In the genomic region with DNA sequence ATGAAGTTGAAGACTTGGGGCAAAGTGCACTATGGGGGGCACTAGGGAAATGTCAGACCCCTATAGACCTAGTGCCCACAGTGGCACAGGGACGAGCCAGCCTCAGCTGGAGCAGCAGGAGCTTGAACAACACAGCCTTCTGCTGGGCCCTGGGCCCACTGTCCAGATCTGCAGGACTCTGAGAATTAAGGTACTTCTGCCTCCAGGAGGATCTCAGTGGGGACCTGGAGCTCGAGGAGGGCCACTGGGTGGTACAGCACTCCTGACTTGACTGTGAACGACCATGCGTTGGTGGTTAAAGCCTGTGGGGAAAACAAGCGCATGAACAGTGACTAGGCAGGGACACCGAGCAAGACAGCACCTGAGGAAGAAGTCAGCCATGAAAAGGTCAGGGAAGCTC, we compare ENCODE assay signal across 12 mouse cellular contexts. TPM values are rescaled to one million over a fixed set of nuclear protein-coding genes. Genes with fewer than 3 reads are reported as not detected.
DNase-seq lines count a peak whose midpoint lies in the region; ATAC-seq and TF ChIP-seq lines count a peak whose summit lies in the region.
"Had no signal": no experiment of that assay in that cellular context is flagged by ENCODE, and none has a peak within 500 bp of the region (broad histone marks: within the 10 kb centered on the region; RNA-seq: fewer than 3 reads in every experiment).

No protein-coding gene starts in this region.

- no peaks in the 10 kb centered on the region for H3K9me3 ChIP-seq in heart, embryonic 12.5 days (replicated peaks)
- no peaks in the 10 kb centered on the region for H3K9me3 ChIP-seq in lung, embryonic 14.5 days (ENCODE audit: low read depth, low read length)
- no peaks in the 10 kb centered on the region for H3K9me3 ChIP-seq in hindbrain, embryonic 16.5 days (ENCODE audit: control insufficient read depth, low read length)
- H3K9me3 ChIP-seq in liver, postnatal 0 days (ENCODE audit: low read length): no peaks in the 10 kb centered on the region

- intact Hi-C loops in heart, postnatal 10 days (cut with DNase I): no loop called here

- no peak for TF ChIP-seq EP300 in liver, postnatal 0 days (IDR thresholded peaks at IDR 0.05; ENCODE audit: low read depth)

- no peak for DNase-seq in heart, postnatal 10 days
- DNase-seq in lung, embryonic 14.5 days: no peak
- DNase-seq in lung, postnatal 14 days: no peak
- DNase-seq in liver, postnatal 0 days: no peak
- no peak for DNase-seq in urinary bladder, postnatal 10 days (ENCODE audit: low spot score)
- no peak for DNase-seq in gastrocnemius, postnatal 10 days
- DNase-seq: gastrocnemius, postnatal 36 days; spleen, adult 18-20 months; thymus, postnatal 4 days had no signal

- H3K36me3 ChIP-seq in heart, embryonic 12.5 days: peaks cover 92% of the 10 kb centered on the region
- peaks cover 94% of the 10 kb centered on the region for H3K36me3 ChIP-seq in lung, embryonic 14.5 days (ENCODE audit: insufficient read depth)
- peaks cover 54% of the 10 kb centered on the region for H3K36me3 ChIP-seq in hindbrain, embryonic 16.5 days (ENCODE audit: control insufficient read depth, insufficient read depth, low read length)
- peaks cover 41% of the 10 kb centered on the region for H3K36me3 ChIP-seq in liver, postnatal 0 days (replicated peaks; ENCODE audit: insufficient read depth, low read length)

- peaks cover 22% of the 10 kb centered on the region for H3K4me1 ChIP-seq in heart, embryonic 12.5 days (replicated peaks)
- H3K4me1 ChIP-seq in lung, embryonic 14.5 days (ENCODE audit: insufficient read depth): no peaks in the 10 kb centered on the region
- no peaks in the 10 kb centered on the region; the same call in 1 of the 2 replicates for H3K4me1 ChIP-seq in hindbrain, embryonic 16.5 days (ENCODE audit: control insufficient read depth, insufficient read depth, low read depth, low read length)
- H3K4me1 ChIP-seq in liver, postnatal 0 days (ENCODE audit: insufficient read depth): peaks cover 4% of the 10 kb centered on the region; the same call in 1 of the 2 replicates

- H3K9ac ChIP-seq in heart, embryonic 12.5 days: no peak overlapping the region
- no peak overlapping the region for H3K9ac ChIP-seq in lung, embryonic 14.5 days
- no peak overlapping the region; the same call in 1 of the 2 replicates for H3K9ac ChIP-seq in hindbrain, embryonic 16.5 days (ENCODE audit: low read depth, low read length)
- H3K9ac ChIP-seq in liver, postnatal 0 days (replicated peaks): no peak overlapping the region

- no peak for TF ChIP-seq CTCF in lung, embryonic 14.5 days (IDR thresholded peaks at IDR 0.05; ENCODE audit: low read depth)
- no peak for TF ChIP-seq CTCF in liver, postnatal 0 days (IDR thresholded peaks at IDR 0.05; ENCODE audit: low read depth)

- no peak overlapping the region for H3K4me2 ChIP-seq in heart, embryonic 12.5 days
- no peak overlapping the region for H3K4me2 ChIP-seq in lung, embryonic 14.5 days
- no peak overlapping the region for H3K4me2 ChIP-seq in hindbrain, embryonic 16.5 days (ENCODE audit: low read length)
- no peak overlapping the region for H3K4me2 ChIP-seq in liver, postnatal 0 days (ENCODE audit: low read depth, low read length)

- peak overlapping the region; percentile 71 for H3K27ac ChIP-seq in heart, embryonic 12.5 days (ENCODE audit: poor library complexity, severe bottlenecking)
- peak overlapping the region; percentile 71; the same call in 1 of the 2 replicates for H3K27ac ChIP-seq in lung, embryonic 14.5 days (ENCODE audit: low read depth)
- H3K27ac ChIP-seq in hindbrain, embryonic 16.5 days (ENCODE audit: low read depth, low read length): peak overlapping the region; percentile 68
- peak overlapping the region; percentile 51; the same call in 1 of the 2 replicates for H3K27ac ChIP-seq in liver, postnatal 0 days (ENCODE audit: low read depth)
- H3K27ac ChIP-seq: macrophage had no signal

- ATAC-seq in heart, embryonic 12.5 days (ENCODE audit: insufficient number of reproducible peaks, low FRiP score): no peak
- no peak for ATAC-seq in lung, embryonic 14.5 days (ENCODE audit: insufficient read depth)
- no peak for ATAC-seq in hindbrain, embryonic 16.5 days
- no peak for ATAC-seq in liver, postnatal 0 days

- H3K27me3 ChIP-seq in heart, embryonic 12.5 days (replicated peaks): no peaks in the 10 kb centered on the region
- no peaks in the 10 kb centered on the region for H3K27me3 ChIP-seq in lung, embryonic 14.5 days (ENCODE audit: insufficient read depth, low read length)
- no peaks in the 10 kb centered on the region for H3K27me3 ChIP-seq in hindbrain, embryonic 16.5 days (replicated peaks; ENCODE audit: control insufficient read depth, insufficient read depth, low read length)
- H3K27me3 ChIP-seq in liver, postnatal 0 days (ENCODE audit: insufficient read depth, low read length): no peaks in the 10 kb centered on the region

- 86% methylated on average over 6 of the region's 6 CpGs for WGBS in heart, embryonic 12.5 days
- 82% methylated on average over 6 of the region's 6 CpGs for WGBS in lung, embryonic 14.5 days
- WGBS in hindbrain, embryonic 16.5 days: 92% methylated on average over 6 of the region's 6 CpGs
- WGBS in liver, postnatal 0 days (ENCODE audit: insufficient replicate concordance): 78% methylated on average over 6 of the region's 6 CpGs

- no peak overlapping the region for H3K4me3 ChIP-seq in heart, embryonic 12.5 days
- no peak overlapping the region for H3K4me3 ChIP-seq in lung, embryonic 14.5 days (ENCODE audit: low read depth, low read length)
- H3K4me3 ChIP-seq in hindbrain, embryonic 16.5 days (ENCODE audit: low read length): no peak overlapping the region
- no peak overlapping the region for H3K4me3 ChIP-seq in liver, postnatal 0 days (ENCODE audit: low read depth, low read length)

RNA-seq across cellular contexts. Expression of gene Fam186b, which starts 22.4 kb away (rescaled TPM):
- polyA plus RNA-seq in heart, embryonic 12.5 days (2016; fragmentation: Nextera tagmentation; extraction: Ambion mirVana): 0.27 and 0.31 TPM in 2 replicates
- under 1 TPM; 0.14 to 0.15 TPM for total RNA-seq in heart, postnatal 10 days (2021)
- 0.05 and 0.15 TPM in 2 replicates for polyA plus RNA-seq in lung, embryonic 14.5 days (2014; fragmentation: Nextera tagmentation; extraction: Ambion mirVana)
- 0.85 and 1.2 TPM in 2 replicates for polyA plus RNA-seq in hindbrain, embryonic 16.5 days (2015; fragmentation: Nextera tagmentation; extraction: Ambion mirVana)
- not detected in 2 replicates for polyA plus RNA-seq in liver, postnatal 0 days (2015; fragmentation: Nextera tagmentation; extraction: Ambion mirVana)
- not detected for total RNA-seq in gastrocnemius, postnatal 10 days (2021)
- total RNA-seq: gastrocnemius, postnatal 36 days had no signal
- polyA plus RNA-seq: macrophage had no signal

RNA-seq across cellular contexts. Expression of gene Prpf40b, which starts 23.2 kb away (rescaled TPM):
- 44.0 and 44.4 TPM in 2 replicates for polyA plus RNA-seq in heart, embryonic 12.5 days (2016; fragmentation: Nextera tagmentation; extraction: Ambion mirVana)
- 10 to 100 TPM; 30.5 to 38.7 TPM for total RNA-seq in heart, postnatal 10 days (2021)
- polyA plus RNA-seq in lung, embryonic 14.5 days (2014; fragmentation: Nextera tagmentation; extraction: Ambion mirVana): 48.3 and 59.1 TPM in 2 replicates
- polyA plus RNA-seq in hindbrain, embryonic 16.5 days (2015; fragmentation: Nextera tagmentation; extraction: Ambion mirVana): 114 and 117 TPM in 2 replicates
- 7.1 and 8.6 TPM in 2 replicates for polyA plus RNA-seq in liver, postnatal 0 days (2015; fragmentation: Nextera tagmentation; extraction: Ambion mirVana)
- 10 to 100 TPM; 23.3 to 28.8 TPM for total RNA-seq in gastrocnemius, postnatal 10 days (2021)

RNA-seq across cellular contexts. Expression of gene Fmnl3, which starts 52.2 kb away (rescaled TPM):
- 17.2 and 21.0 TPM in 2 replicates for polyA plus RNA-seq in heart, embryonic 12.5 days (2016; fragmentation: Nextera tagmentation; extraction: Ambion mirVana)
- total RNA-seq in heart, postnatal 10 days (2021): 10 to 100 TPM; 40.3 to 43.0 TPM
- 31.7 and 33.5 TPM in 2 replicates for polyA plus RNA-seq in lung, embryonic 14.5 days (2014; fragmentation: Nextera tagmentation; extraction: Ambion mirVana)
- 7.4 and 9.7 TPM in 2 replicates for polyA plus RNA-seq in hindbrain, embryonic 16.5 days (2015; fragmentation: Nextera tagmentation; extraction: Ambion mirVana)
- 2.2 and 2.4 TPM in 2 replicates for polyA plus RNA-seq in liver, postnatal 0 days (2015; fragmentation: Nextera tagmentation; extraction: Ambion mirVana)
- 10 to 100 TPM; 17.6 to 26.2 TPM for total RNA-seq in gastrocnemius, postnatal 10 days (2021)
